22 mouse cellular contexts compared by ENCODE assay signal in the genomic region with DNA sequence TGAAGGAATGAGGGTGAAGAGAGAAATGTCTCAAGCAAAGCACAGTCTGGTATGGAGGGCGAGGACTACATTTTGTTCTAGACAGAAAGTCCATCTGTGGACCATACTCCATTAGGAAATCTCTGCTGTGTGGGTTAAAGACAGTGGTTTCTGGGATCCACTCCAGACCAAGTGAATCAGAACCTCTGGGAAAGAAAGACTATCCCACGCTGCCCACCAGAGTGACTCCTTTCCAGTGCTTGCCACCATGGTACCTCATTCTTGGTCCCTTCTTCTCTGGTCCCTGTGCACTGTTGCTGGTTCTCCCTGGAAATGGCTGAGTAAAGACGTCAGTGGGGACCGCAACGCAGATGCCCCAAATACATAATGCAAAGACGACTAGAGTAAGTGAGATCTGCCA. TPM values are rescaled to one million over a fixed set of nuclear protein-coding genes. Genes with fewer than 3 reads are reported as not detected.
DNase-seq lines count a peak whose midpoint lies in the region; ATAC-seq lines count a peak whose summit lies in the region.
"Had no signal": no experiment of that assay in that cellular context is flagged by ENCODE, and none has a peak within 500 bp of the region (broad histone marks: within the 10 kb centered on the region; RNA-seq: fewer than 3 reads in every experiment).

No protein-coding gene starts in this region.

- peak; percentile 4; the same call in 1 of the 2 replicates for ATAC-seq in frontal cortex, adult (ENCODE audit: low TSS enrichment)
- ATAC-seq: activated CD4-positive, CD25-positive, alpha-beta regulatory T cell, adult 4 months; CD4-positive, CD25-positive, alpha-beta regulatory T cell, adult 4 months; forebrain, embryonic 15.5 days; hindbrain, postnatal 0 days; inflammation-experienced regulatory T-cells, adult 6 months; intestine, embryonic 16.5 days had no signal

- no peak for DNase-seq in frontal cortex, postnatal 25 days (ENCODE audit: low spot score in 2 of 2)
- DNase-seq in right cerebral cortex, adult 18-20 months, result peak; percentile 47
- no peak for DNase-seq in right cerebral cortex, postnatal 4 days
- DNase-seq in NIH3T3 (ENCODE audit: low read depth), result peak; percentile 29
- DNase-seq in thymus, postnatal 0 days (ENCODE audit: low spot score), result no peak
- DNase-seq: adrenal gland, adult 8-10 months; adrenal gland, postnatal 25 days; cerebellum, adult 18-20 months; cerebellum, adult 9-10 months; cerebellum, postnatal 14 days; gastrocnemius, adult 2 months; gastrocnemius, postnatal 14 days; heart, adult 18-20 months; heart, postnatal 14 days; heart, postnatal 4 days had no signal

RNA-seq across cellular contexts. Expression of a gene that starts 3.9 kb away (rescaled TPM):
- polyA plus RNA-seq in thymus, postnatal 0 days (2015; fragmentation: Nextera tagmentation; extraction: Ambion mirVana), result 15.4 and 16.1 TPM in 2 replicates

Comparison
In these comparisons a context has a peak if more than half of its experiments do, and no peak if none do; other contexts are left out.
1. DNase-seq: peak in right cerebral cortex, adult 18-20 months (single experiment) and NIH3T3 (single experiment); none in frontal cortex, postnatal 25 days (0 of 2), right cerebral cortex, postnatal 4 days (single experiment) and thymus, postnatal 0 days (single experiment).